Mouse (Mus musculus): ENCODE results near the gene Cmc1.
"Not testable (repeated sequence)": the region's sequence is repeated elsewhere in the genome, so short reads cannot be mapped to it uniquely, and the experiment has no call there.

Cmc1 gene

DNA sequence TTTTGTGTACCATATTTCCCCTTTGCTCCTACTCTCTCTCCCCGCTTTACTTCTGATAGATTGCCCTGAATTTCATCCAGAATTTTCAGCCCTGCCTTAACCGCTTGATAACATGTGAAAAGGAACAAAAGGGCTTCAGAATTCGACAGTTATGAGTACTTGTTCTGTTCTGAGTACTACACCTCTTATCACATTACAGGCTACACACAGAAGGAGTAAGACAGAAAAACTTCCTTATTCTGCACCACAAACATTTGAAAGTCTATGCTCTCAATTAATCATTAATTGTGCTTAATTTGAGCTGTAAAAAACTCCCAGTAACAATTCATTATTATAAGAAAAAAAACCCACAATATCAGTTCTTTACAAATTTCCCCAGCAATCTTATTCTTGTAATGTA, 9.6 kb downstream of the Cmc1 start:
- DNase-seq (ENCODE audit: low read depth, low spot score): not testable (repeated sequence)

DNA sequence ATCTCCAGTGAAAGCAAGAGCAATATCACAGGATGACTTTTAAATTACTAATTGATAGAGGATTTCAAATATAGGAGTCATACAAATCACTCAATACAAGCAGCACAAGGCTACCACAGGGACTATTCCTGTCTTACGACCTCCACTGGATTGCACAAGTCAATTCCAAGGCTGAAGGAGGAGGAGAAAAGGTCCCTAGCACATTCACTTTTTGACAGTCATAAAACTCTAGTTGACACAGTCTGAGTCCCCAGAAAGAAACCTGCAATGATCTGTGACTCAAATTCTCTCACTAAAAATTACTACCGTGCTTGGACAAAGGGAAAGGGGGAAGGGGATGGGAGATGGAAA, 39.6 kb downstream of the Cmc1 start:
- DNase-seq (ENCODE audit: low read depth, low spot score): no peak

DNA sequence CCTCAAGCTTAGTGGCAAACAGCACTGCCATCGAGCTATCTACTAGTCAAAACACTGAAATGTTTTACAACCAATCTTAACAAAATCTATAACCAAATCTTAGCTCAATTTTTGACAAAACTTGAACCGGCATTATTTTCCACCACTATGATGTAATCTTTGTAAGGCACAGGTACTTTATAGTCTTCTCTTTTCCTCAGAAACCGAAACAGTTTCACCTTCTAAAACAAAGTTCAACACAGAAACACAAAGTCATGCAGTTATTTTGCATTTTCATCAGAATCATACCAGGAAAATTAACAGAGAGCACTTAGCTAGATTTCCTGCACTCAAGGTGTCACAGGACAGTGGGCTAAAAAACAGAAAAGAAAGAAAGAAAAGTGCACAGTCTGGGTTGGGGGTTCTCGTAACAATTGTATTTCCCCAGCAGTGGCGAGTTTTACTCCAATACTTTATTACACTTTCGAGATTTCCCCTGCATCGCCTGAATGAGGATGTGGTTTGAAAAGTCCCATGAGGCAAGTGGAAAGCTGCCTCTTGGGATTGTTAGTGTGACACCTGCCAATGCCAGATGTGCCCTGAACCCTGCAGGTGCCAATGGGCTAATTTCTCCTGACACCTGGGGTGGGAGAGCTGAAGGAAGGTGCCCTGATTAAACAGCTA, 40.1 kb downstream of the Cmc1 start:
- DNase-seq (ENCODE audit: low read depth, low spot score): no peak

DNA sequence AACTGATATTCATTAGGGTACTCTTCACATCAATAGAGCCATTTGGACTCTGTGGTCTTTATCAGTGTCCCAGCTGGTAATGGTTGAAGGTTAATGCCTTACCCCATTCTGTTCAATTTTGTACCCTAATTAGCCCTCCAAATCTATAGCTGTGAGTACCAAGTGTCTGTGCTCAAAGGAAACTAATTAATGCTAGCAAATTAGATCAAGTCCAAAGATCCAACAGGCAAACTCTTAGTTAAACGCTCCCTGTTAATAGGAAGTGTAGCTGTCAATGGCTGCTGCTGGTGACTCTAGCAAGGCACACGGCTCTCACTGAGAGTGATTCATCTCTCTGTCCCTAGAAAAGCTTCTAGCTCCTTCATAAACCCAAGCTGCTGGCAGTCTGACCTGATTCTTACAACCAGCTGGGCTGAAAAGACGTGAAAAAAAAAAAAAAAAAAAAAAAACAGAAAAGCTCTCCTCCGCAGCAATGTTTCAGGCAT, 41.4 kb downstream of the Cmc1 start:
- peak; percentile 85 for DNase-seq (ENCODE audit: low read depth, low spot score)

DNA sequence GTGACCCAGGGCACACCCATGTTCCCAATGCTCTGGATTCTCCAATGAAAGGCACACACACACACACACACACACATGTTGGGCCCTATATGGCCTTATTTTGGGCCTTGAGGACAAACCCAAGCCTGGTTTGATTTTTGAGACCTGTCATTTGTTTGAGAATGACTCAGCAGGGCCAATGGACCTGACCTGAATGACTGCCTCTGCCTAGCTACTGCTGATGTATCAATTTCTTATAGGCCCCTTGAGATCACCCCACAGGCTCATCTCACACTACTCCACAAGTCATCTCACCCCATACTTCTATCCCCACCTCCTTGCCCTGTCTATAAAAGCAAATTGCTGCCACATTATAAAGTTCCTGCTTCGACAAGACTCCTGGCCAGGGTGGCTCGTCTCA, 48.2 kb downstream of the Cmc1 start:
- DNase-seq (ENCODE audit: low read depth, low spot score): no peak

DNA sequence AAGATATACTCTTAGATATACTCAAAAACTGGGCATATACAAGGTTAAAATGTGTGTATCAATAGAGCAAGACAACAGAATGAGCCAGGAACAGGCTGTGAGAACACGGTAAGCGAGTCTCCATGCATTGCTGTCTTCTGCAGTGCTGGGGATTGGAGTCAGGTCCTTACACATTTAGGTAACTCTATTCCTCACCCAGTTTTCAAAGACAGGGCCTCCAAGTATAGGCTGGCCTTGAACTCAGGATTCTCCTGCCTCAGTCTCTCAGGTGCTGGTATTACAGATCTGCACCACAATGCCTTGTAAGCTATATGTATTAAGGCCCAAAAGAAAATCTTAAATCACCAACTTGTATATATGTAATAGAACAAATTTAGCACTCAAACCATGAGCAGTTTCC, 49.5 kb downstream of the Cmc1 start:
- no peak for DNase-seq (ENCODE audit: low read depth, low spot score)

DNA sequence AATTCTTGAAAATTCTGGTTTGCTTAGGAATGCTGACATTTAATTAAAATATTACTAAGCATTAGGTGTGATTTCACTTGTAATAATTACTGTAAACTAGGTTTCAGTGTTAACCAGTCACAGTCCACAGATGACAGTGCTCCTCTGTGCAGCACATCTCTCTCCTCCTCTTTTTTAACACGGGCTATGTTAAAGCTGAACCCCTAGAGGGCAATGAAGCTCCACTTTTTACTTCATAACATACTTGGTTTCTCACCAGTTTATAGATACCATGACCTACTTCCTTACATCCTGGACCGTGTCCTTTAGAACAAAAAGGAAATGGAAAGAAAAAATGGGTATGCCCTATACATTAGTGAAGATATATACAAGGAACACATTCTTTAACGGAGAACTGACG, 50.6 kb downstream of the Cmc1 start:
- peak; percentile 83 for DNase-seq (ENCODE audit: low read depth, low spot score)

DNA sequence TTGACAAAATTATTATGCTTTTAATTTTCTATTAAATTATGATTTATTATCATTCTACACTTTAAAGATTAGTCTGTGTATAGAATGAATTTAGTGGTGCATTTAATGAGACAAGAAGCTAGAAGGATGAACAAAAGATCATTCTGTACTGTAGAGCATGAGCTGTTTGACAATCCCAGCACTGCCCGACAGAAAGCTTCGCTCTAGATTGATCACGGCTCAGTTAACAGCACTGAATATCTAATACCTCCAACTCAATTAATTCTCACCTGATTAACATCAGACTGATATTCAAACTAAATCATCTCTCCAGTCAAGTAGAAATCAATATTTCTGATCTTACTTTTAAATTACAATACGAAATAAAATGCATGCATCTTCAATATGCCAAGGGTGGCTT, 66.1 kb downstream of the Cmc1 start:
- DNase-seq (ENCODE audit: low read depth, low spot score): no peak

DNA sequence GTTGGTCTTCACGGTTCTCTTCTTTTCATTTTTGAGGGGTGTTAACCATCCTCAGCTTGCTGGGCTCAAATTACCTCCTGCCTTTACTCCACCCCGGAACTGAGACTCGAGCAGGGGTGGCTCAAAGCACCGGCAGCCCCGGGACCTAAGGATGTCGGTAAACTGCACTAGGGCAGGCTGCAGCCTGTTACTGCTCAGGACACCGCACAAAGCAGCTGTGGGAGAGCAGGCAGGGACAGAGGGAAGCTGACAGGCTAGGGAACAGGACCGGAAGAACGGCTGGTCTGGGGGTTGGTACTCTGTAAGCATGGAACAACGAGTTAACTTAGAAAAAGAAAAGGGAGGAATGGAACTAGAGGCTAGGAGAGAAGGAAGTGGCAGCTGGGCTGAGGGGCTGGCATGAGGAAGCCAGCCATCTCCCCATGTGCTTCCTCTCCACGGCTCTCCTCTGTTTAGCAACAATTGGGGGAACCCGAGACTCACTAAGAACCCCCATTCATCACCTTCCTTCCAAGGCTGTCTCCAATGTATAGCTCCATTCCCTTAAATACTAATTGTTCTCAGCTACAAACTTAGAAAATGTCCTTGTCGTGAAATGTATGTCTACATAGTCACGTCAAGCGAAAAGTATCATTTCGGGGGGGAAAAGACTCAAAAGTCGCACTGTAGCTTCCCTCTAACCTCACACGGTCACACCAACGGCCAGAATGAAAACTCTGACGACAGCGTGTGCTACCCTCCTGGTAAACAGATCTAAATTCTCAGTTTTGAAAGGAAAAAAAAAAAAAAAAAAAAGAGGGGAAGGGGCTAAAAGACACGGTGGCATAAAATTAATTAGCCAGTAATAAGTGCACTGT, 67.2 kb downstream of the Cmc1 start:
- no peak for DNase-seq (ENCODE audit: low read depth, low spot score)

DNA sequence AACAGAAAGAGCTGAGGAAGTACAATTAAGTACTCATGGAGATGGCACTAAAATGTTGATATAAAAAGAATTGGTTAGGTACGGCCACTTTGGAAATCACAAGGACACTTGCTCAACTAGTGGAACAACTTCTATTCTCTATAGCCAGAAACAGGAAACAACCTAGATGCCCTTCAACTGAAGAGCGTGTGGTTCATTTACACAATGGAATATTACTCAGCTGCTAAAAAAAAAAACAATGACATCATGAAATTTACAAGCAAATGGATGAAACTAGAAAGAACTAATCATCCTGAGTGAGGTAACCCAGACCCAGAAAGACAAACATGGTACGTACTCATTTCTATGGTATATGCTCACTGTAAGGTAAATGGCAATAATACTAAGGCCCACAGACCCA, 76.6 kb downstream of the Cmc1 start:
- no peak for DNase-seq (ENCODE audit: low read depth, low spot score)

DNA sequence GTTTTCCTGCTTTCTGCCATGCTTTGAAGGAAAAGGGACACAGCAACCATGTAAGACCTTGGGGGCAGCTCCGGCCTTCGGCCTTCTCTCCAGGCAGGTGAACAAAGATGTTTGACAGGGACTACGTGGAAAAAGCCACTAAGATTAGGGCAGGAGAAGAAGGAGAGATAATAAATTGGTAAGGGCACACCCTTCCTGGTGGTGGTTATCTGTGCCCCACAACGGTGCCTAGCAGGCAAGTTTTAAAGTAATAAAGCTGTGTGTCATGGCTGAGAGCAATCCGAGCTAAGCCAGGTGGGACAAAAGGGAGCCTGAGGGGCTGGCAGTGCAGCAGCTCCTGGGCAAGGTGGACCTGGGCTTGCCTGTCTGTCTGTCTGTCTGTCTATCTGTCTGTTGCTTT, 77.9 kb downstream of the Cmc1 start:
- no peak for DNase-seq (ENCODE audit: low read depth, low spot score)

DNA sequence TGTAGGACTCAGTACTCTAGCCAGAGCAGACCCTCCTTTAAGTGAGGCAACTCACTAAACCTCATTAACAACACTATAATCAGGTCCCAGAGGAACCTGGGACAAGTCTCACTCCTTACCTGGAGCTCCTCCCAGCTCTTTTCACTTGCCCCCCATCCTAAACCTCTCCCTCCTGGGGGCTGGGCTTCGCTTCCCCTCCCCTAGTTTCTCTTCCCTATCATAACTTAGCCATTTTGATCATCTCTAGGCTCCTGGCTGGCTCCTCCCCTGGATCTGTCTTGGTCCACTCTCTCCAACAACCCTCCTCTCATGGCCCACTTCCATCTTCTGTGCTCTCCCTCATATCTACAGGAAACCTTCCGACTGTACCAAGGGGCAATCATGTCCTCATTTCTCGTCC, 78.6 kb downstream of the Cmc1 start:
- DNase-seq (ENCODE audit: low read depth, low spot score): no peak

DNA sequence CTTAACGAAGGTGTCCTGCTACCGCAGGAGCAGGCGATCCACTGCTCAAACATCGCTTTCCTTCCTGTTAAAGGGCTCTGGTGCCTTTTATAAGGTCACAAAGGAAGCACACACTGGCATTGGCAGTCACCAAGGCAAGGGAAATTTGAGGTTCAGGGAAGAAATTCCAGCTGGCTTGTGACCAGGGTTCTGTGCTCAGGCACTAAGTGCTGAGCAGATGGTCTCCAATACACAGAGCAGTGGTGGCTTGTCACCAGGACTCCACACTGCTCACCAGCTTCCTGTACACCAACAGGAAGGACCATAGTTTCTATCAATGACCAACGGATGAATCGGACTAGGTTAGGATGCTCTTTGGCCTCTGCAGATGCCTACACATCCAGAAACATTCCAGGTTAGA, 79.5 kb downstream of the Cmc1 start:
- peak; percentile 97 for DNase-seq (ENCODE audit: low read depth, low spot score)

DNA sequence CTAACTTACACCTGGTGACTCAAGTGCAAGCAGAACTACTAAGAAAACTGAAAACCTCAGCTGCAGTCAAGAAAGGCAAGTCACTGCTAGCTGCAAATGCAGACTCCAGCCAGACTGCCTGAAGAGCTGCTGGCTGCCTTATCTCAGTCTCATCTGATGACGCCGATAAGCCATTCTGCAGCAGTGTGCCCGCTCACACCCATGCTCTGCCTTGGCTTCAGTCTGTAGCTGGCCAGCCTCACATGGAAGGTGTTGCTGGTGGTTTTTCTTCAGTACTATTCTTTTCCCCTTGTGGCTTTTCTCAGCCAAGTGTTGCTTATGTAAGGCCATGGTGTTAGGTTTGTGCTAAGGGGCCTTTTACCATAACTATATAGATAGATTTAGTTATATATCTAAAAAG, 90.9 kb downstream of the Cmc1 start:
- DNase-seq (ENCODE audit: low read depth, low spot score): no peak

DNA sequence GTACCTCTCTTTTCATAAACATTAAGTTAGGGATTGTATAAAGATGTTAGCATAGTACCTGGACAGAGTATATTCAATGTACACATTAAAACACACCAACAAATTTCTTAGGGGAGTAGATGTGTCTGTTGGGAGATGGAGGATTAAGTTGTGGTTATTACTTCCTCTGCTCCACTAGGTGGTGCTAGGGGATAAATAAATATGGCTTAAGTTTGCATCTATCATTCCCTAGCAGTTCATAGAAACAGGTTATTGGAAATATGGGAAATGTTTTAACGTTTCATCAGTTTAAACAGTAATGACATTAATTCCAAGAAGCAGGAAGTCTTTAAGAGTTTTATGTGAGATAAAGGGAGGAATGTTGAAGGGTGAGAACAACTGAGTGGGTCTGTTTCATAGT, 96.7 kb downstream of the Cmc1 start:
- peak; percentile 50 for DNase-seq (ENCODE audit: low read depth, low spot score)

DNA sequence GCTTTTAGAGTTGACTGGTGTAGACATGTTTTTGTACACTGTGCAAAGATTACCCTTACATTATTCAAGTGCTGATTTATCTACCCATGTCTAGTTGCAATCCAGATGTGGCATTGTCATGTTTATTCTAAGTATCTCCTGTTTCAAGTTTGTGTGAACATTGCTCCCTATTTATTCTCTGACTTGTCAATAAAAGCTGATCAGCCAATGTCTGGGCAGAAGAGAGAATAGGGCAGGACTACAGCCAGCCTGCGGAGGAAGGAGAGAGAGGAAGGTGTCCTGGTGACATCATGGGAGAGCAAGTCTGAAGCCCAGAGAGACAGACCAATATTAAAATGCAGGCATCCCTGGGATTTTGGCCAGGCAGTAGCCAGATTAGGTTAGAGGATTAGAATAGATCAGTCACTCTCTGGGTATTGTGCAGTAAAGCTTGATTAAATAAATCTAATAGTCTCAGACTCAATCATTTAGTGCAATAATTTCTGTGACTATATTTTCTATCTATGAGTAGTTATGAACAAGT, 104.9 kb downstream of the Cmc1 start:
- peak; percentile 10 for DNase-seq (ENCODE audit: low read depth, low spot score)

DNA sequence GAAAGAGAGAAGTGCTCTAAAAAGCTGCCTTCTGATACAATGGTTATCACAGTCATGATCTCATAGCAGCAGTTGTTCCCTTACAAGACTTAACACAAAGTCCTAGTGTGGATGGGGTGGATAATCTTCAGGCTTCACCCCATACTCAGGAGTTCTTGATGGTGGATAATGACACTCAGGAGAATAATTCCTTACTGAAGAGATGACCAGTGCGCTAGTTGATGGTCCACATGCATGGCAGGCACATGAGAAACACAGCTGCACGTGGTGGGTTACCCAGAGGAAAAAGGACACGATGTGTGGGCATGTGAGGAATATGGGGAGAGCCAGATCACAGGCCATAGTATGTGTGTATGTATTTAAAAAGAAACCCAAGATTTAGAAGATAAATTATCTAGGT, 106.4 kb downstream of the Cmc1 start:
- no peak for DNase-seq (ENCODE audit: low read depth, low spot score)

DNA sequence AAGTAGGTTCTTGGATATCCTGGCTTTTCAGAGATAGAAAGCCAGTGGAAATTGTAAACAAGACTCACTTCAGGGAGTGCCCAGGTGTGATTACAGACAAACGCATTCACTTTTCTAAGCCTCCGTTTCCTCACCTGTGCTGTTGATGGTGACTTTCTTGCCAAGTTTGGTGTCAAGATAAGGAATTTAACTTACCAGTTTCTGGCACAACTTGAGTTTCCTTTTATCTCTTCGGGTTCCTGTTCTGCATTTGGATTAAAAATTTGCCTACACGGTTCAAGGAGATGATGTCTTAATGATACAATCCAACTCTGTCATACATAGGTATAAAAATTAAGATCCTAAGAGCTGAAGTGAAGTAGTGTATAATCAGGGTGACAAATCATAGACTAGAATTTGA, 107.2 kb downstream of the Cmc1 start:
- DNase-seq (ENCODE audit: low read depth, low spot score): no peak

DNA sequence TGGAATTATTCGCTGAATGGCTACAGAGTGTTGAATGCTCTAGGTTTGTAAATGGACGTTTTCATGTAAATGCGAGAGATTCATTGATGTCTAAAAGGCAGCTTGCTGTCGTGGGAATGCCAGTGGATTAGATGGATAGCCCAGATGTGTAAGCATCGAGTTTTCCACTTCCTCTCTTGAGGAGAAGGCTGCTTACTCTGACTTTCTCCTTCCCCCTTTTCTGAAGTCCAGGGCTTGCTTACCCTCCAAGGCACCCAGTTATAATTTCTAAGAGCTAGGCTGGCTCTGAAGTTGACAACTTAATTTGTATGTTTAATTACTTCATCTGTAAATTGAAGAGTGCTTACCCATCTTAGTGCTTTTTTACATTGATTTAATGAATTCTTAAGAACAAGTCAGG, 108.3 kb downstream of the Cmc1 start:
- DNase-seq (ENCODE audit: low read depth, low spot score): no peak

DNA sequence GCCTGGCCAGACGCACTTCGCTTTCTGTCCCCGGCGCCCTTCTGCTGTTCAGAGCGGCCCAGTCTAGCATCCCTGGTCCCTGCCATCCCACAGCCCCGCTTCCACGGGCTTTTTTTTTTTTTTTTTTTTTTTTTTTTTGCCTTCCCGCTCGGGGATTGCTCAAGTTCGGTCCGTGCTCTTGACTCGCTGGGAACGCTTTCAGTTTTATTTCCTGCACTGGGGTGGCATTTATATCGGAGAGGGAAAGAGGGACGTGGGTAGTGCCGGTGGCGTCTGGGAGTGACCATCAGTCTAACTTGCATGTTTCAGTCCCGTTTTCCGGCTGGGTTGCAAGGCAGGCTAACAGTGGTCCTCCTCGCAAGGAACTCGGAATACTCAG, 109.0 kb downstream of the Cmc1 start:
- no peak for DNase-seq (ENCODE audit: low read depth, low spot score)

DNA sequence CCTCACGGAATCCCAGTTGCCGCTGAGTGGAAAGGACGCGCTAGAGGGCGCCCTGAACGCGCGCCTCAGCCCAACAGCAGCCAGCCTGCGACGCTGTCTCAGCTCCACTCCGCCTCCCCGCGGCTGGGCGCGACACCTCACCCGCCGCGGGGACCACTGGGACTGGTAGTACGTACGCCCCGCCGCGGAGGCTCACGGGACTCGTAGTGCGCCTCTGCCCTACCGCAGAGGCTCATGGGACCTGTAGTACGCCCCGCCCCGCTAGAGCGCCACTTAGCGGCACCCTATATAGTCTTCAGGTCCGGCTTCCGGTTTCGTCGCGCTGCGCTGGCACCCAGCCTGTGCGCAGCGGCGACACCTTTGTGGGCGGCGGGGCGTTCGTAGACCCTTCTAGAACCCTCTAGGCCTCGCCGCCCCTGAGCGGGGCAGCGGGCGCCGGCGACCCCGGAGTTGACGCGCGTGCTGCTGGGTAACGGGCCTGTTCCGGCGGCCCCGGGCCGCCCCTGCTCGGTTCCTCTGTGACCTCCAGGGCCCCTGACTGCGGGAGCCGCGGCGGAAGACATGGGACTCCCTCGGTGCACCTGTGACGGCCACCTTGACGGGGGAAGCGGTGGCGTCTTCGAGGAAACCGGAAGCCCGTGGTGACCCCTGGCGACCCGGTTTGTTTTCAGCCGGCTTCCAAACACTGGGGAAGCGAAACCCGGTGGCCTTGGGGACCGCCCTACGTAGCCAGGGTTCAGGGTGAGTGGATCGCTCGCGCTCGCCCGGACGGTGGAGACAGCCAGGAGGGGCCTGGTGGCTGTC, 109.6 kb downstream of the Cmc1 start, which contains the start of gene Azi2:
Gene Azi2 (plus strand): TSS at position 282 of the 804 bp plus-strand sequence.
- DNase-seq (ENCODE audit: low read depth, low spot score): peak; percentile 99

DNA sequence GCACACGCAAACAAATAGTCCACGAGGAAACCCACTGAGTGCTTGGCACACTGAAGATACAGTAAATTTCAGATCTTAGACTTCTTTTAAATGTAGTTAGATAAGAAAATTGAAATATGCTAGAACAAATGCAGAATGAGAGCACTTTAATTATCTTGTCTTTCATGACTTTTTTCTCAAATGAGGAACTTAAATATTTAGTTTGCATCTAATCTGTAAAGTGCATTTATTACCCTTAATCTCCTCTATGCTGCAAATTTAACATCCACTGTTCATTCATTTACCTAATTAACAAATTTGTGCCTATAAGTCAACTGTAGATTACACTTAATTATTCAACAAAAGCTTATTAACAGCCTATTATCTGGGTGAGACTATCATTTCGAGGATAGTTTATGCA, 115.0 kb downstream of the Cmc1 start:
- DNase-seq (ENCODE audit: low read depth, low spot score): no peak

Measured in brain, adult 2 months (tissue).